Mouse (Mus musculus) liver, postnatal 0 days (tissue): Measurements from ENCODE around the gene Gnmt.

ENCODE experiments used
- CTCF ChIP-seq: sonication (generic); IDR thresholded peaks from 2 replicates; pipeline ENCODE4 v1.5.1; 2016; ENCODE audit warnings: antibody characterized with exemption, low read depth
- EP300 ChIP-seq: IDR thresholded peaks from 2 replicates; pipeline ENCODE4 v1.6.1; 2016; ENCODE audit warnings: antibody characterized with exemption, low read depth, mild to moderate bottlenecking

- TF ChIP-seq CTCF = no peak
- no peak for TF ChIP-seq EP300
Measured at GRCm38 (mm10) chr17:46702506-46702905, 26.5 kb downstream of the Gnmt start.
